Mouse (Mus musculus) CD8-positive naive resting alpha-beta T cell, adult 2 months (primary cell): Measurements from ENCODE around the gene Tmem132c.

ENCODE experiments used
- DNase-seq, 2 experiments: peaks; one replicate each; pipeline ENCODE4 v3.0.0; 2022; ENCODE audit warnings: low read depth in 2 of 2, low spot score in 2 of 2

Gene Tmem132c

DNA sequence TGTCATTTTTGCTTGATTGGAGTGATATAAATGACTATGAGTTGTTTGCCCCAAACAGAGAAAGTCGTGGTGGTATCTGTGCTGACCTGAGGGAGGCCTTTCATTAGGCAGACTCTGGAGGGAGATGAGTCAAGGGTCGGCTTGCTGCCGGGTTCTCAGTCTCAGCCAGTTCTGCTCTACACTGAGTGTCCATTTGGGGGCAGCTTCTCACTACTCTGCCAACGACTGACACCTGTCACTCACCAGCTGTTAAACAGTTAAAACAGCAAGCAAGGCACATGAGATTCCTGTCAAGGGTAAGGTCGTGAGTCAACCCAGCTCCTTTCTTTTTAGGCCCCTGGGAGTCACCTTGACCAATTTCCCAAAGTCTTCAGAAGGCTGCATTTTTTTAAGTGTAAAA, 350.8 kb downstream of the Tmem132c start:
- no peak for DNase-seq

DNA sequence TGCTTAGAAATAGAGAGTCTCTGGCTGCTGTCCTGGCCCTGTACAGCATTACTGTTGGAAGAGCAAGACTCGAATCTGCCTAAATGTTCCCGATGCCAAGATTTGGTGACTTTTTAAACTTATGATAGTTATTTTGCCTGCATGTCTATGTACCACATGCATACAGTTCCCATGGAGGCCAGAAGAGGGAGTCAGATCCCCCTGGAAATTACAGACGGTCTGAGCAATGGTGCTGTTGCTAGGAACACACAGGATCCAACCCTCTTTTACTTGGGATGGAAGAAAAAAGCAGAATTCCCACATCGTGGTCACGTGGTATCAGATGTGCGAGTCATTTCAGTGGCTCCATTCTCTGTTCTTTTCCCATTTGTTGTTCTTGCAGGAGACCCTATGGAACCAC, 351.2 kb downstream of the Tmem132c start:
- DNase-seq = no peak

DNA sequence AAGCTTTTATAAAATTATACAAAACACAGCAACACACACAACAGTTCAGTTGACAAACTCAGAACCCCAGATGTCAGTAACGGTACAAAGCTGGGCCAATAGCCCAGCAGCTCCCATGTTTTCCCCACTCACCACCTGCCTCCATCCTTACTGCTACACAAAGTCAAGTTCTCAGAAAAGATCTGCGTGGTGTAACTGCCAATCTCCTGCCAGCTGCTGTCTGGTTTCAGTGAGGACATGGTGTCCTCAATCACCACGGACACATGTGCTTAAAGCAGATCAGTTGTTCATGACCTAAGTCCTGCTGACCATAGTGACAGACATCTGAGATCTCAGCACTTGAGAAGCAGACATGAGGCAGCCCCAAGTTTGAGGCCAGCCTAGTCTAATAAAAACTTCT, 354.1 kb downstream of the Tmem132c start:
- no peak for DNase-seq

DNA sequence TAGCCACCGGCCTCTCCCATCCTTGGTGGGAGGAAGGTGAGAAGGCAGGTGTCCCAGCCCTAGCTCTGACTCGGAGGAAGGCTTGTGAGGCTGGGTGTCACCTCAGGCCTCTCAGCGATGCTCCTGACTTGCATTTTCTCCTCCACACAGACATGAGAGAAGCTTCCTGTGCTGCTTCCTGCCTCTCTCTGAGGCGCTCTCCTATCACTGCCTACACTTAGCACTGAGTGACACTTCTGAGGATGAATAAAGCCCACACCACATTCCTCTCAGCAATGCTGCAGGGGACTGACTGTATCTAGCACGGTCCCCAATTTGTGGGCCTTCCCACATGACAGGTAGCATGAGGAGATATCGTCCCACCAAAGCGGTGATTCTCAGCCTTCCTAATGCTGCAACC, 355.3 kb downstream of the Tmem132c start:
- DNase-seq = no peak

DNA sequence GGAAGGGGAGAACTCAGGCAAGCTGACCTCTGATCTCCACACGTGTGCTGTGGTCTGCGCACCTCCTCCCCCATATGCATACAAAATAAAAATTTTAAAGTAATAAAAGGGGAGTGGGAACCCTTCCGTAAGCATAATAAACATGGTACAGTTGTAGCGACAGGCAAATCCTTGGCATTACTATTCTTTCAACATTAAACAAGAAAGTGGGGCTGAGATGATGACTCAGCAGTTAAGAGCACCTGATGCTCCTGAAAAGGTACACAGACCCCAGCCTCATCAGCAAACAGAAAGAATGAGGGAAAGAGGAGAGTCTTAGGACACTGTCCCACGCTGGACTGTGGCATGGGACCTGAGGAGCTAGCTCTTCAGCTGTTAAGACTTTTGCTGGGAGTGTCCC, 361.4 kb downstream of the Tmem132c start:
- no peak for DNase-seq

DNA sequence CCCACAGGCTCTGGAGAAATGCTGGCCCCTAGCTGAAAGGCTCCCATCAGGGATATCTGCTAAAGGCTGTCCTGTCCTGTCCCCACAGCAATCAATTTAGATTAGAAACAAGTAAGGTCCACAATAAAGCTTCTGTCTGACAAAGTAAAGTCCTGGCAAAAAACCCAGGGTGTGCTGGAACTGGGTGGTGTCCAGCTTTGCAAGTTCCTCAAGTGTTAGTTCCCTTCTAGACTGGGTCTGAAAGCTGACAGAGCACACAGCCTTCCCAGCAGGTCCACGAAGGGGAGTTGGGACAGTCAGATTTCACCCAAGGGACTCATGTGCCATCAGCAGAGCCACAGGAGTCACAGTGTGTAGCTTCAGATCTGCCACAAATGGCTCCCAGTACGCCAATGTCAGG, 365.9 kb downstream of the Tmem132c start:
- DNase-seq = no peak

DNA sequence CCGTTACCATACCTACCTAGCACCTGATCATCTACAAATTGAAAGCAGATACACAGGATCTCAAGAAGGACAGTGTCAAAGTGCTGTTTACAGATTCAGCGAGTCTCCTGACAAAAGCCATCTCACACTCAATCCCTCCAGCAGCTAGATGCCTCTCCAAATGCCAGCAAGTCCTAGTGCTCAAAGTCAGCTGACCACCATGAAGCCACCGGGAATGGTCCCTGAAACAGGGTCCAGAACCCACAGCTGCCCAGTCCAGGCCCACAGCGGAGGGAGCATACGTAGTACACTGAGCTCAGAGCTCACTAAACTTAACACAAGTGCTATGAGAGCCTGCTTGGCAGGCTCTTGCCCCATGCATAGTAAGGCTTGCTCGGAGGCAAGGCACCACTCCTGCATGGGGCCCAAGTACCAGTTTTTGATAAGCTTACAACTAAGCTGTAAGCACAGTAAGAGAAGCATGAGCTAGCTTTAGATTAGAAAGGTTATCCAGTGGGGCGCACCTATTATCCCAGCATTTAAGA, 367.6 kb downstream of the Tmem132c start:
- DNase-seq = no peak

DNA sequence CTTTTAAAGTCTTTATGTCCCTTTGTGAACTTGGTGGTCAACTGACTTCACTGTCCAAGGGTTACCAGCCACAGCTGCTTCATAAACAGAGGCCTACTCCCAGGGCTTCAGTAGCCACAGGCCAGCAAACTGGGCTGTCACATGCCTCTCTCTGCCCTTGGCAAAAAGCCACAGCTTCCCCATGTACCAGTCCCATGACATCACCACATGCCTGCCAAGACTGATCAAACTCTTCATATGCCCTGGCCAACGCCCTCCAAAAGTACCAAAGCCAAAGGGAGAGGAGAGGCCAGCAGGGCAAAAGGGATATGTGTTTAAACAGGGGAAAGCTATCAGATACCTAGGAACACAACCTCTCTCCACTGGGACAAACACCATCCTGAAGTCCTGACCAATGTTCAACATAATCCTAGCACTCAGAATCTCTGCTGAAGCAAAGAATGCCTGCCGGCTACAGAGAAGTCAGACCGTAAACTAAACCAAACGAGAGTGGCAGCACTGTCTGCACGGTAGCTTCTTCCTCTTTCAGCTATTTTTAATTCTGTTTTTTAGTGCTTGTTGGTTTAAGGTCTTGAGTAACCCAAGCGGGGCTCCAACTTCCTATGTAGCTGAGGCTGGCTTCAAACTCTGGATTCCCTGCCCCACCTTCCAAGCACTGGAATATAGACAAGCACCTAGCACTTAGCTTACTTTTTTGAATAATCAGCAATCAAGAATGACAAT, 369.3 kb downstream of the Tmem132c start:
- DNase-seq = no peak

DNA sequence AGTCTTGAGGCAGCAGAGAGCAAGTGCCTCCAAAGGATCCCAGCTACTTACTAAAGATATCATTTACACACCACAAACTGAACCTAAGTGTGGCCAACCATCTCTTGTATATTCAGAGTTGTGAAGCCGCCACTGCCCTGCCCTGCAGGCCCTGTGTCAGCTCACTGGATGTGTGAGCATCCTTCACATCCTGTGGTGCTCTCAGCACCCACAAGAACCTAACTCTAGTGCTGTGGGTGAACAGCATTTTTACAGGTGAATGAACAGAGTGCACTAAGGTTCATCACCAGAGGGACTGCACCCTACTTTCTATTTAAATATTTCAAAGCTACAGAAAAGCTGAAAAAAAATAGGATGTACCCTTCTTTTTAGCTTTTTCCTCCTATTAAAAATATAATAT, 370.3 kb downstream of the Tmem132c start:
- DNase-seq = no peak

DNA sequence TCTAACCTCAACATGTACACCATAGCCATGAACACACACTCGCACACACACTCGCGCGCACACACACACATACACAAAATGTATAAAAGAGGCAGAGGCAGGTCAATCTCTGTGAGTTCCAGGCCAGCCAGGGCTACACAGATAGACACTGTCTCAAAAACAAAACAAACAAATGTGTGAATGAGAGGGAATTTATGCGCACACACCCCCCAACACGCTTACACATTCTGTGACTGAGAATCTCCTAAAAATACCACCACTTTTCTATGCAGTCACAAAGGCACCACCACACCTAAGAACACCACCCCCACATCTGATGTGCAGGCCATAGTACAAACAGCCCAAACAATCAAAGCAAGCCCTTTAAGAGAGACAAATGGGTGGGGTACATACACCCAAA, 370.8 kb downstream of the Tmem132c start:
- no peak for DNase-seq
